Mouse (Mus musculus): ENCODE measurements at regions not wholly inside any gene's neighbourhood (a gene's known extent, or its start where the extent isn't known, plus 50 kb on each side); places are given as distances from the start of the nearest gene placed in this dataset.

GRCm38 (mm10) chr14:99713069-99713830 lies 414.8 kb downstream of the Klf5 start:
- Histone ChIP-seq H3K27me3 (ENCODE audit: control insufficient read depth, insufficient read depth, low read length) (no peaks in the 10 kb centered on the region), H3K36me3 (ENCODE audit: control insufficient read depth, insufficient read depth, low read length) (no peaks in the 10 kb centered on the region), H3K9me3 (ENCODE audit: control insufficient read depth, low read length) (no peaks in the 10 kb centered on the region), H3K27ac (replicated peaks; ENCODE audit: low read depth, low read length) (no peak overlapping the region), H3K4me2 (ENCODE audit: low read length) (no peak overlapping the region), H3K9ac (replicated peaks; ENCODE audit: low read length) (no peak overlapping the region), H3K4me3 (replicated peaks; ENCODE audit: low read depth, low read length) (no peak overlapping the region), H3K4me1 (ENCODE audit: control insufficient read depth, insufficient read depth, low read length) (no peaks in the 10 kb centered on the region)
- 90% methylated on average over 8 of the region's 8 CpGs for WGBS
- ATAC-seq (ENCODE audit: low FRiP score, low TSS enrichment): no peak
- no peak for DNase-seq

- H3K4me1 ChIP-seq (ENCODE audit: control insufficient read depth, insufficient read depth, low read length): no peaks in the 10 kb centered on the region
- no peaks in the 10 kb centered on the region for H3K36me3 ChIP-seq (ENCODE audit: control insufficient read depth, insufficient read depth, low read length)
- no peak for ATAC-seq (ENCODE audit: low FRiP score, low TSS enrichment)
- no peaks in the 10 kb centered on the region for H3K27me3 ChIP-seq (ENCODE audit: control insufficient read depth, insufficient read depth, low read length)
- H3K9ac ChIP-seq (replicated peaks; ENCODE audit: low read length): no peak overlapping the region
- no peak overlapping the region for H3K4me3 ChIP-seq (replicated peaks; ENCODE audit: low read depth, low read length)
- no peak overlapping the region for H3K4me2 ChIP-seq (ENCODE audit: low read length)
- no peak for DNase-seq
- no peaks in the 10 kb centered on the region for H3K9me3 ChIP-seq (ENCODE audit: control insufficient read depth, low read length)
- no peak overlapping the region for H3K27ac ChIP-seq (replicated peaks; ENCODE audit: low read depth, low read length)
- WGBS: 80% methylated on average over 7 of the region's 7 CpGs
Observed at GRCm38 (mm10) chr14:99733474-99734199, 435.1 kb downstream of the Klf5 start.

GRCm38 (mm10) chr14:99734200-99734567 lies 435.7 kb downstream of the Klf5 start:
- Histone ChIP-seq H3K4me2 (ENCODE audit: low read length) (no peak overlapping the region), H3K9ac (replicated peaks; ENCODE audit: low read length) (no peak overlapping the region), H3K9me3 (ENCODE audit: control insufficient read depth, low read length) (no peaks in the 10 kb centered on the region), H3K27ac (replicated peaks; ENCODE audit: low read depth, low read length) (no peak overlapping the region), H3K27me3 (ENCODE audit: control insufficient read depth, insufficient read depth, low read length) (no peaks in the 10 kb centered on the region), H3K4me1 (ENCODE audit: control insufficient read depth, insufficient read depth, low read length) (no peaks in the 10 kb centered on the region), H3K4me3 (replicated peaks; ENCODE audit: low read depth, low read length) (no peak overlapping the region), H3K36me3 (ENCODE audit: control insufficient read depth, insufficient read depth, low read length) (no peaks in the 10 kb centered on the region)
- ATAC-seq (ENCODE audit: low FRiP score, low TSS enrichment) (no peak), DNase-seq (no peak)
- 87% methylated on average over 7 of the region's 7 CpGs for WGBS

GRCm38 (mm10) chr14:99743625-99744297 lies 445.3 kb downstream of the Klf5 start:
- H3K4me2 ChIP-seq (ENCODE audit: low read length): no peak overlapping the region
- WGBS: 91% methylated on average over 17 of the region's 17 CpGs
- H3K27me3 ChIP-seq (ENCODE audit: control insufficient read depth, insufficient read depth, low read length): no peaks in the 10 kb centered on the region
- H3K36me3 ChIP-seq (ENCODE audit: control insufficient read depth, insufficient read depth, low read length): no peaks in the 10 kb centered on the region
- no peak overlapping the region for H3K9ac ChIP-seq (replicated peaks; ENCODE audit: low read length)
- no peak for ATAC-seq (ENCODE audit: low FRiP score, low TSS enrichment)
- no peak overlapping the region for H3K4me3 ChIP-seq (replicated peaks; ENCODE audit: low read depth, low read length)
- H3K9me3 ChIP-seq (ENCODE audit: control insufficient read depth, low read length): no peaks in the 10 kb centered on the region
- no peak overlapping the region for H3K27ac ChIP-seq (replicated peaks; ENCODE audit: low read depth, low read length)
- peaks cover 10% of the 10 kb centered on the region; the same call in 1 of the 2 replicates for H3K4me1 ChIP-seq (ENCODE audit: control insufficient read depth, insufficient read depth, low read length)
- no peak for DNase-seq

- no peak overlapping the region for H3K9ac ChIP-seq (replicated peaks; ENCODE audit: low read length)
- no peak overlapping the region for H3K27ac ChIP-seq (replicated peaks; ENCODE audit: low read depth, low read length)
- no peaks in the 10 kb centered on the region for H3K36me3 ChIP-seq (ENCODE audit: control insufficient read depth, insufficient read depth, low read length)
- ATAC-seq (ENCODE audit: low FRiP score, low TSS enrichment) (no peak), DNase-seq (peak; percentile 38)
- peaks cover 24% of the 10 kb centered on the region for H3K4me1 ChIP-seq (ENCODE audit: control insufficient read depth, insufficient read depth, low read length)
- WGBS: 88% methylated on average over 7 of the region's 7 CpGs
- H3K9me3 ChIP-seq (ENCODE audit: control insufficient read depth, low read length): no peaks in the 10 kb centered on the region
- H3K27me3 ChIP-seq (ENCODE audit: control insufficient read depth, insufficient read depth, low read length): no peaks in the 10 kb centered on the region
- H3K4me2 ChIP-seq (ENCODE audit: low read length): no peak overlapping the region
- H3K4me3 ChIP-seq (replicated peaks; ENCODE audit: low read depth, low read length): no peak overlapping the region
Observed at GRCm38 (mm10) chr14:99745209-99745608, 446.7 kb downstream of the Klf5 start.

GRCm38 (mm10) chr14:99748166-99748565 lies 449.7 kb downstream of the Klf5 start:
- H3K27ac ChIP-seq (replicated peaks; ENCODE audit: low read depth, low read length): 0 out of 2 replicates have a peak overlapping the region, but pooled peaks have one; percentile 38
- DNase-seq (peak; percentile 60), ATAC-seq (ENCODE audit: low FRiP score, low TSS enrichment) (peak; percentile 32; the same call in 1 of the 2 replicates)
- H3K9ac ChIP-seq (replicated peaks; ENCODE audit: low read length): no peak overlapping the region
- H3K9me3 ChIP-seq (ENCODE audit: control insufficient read depth, low read length): no peaks in the 10 kb centered on the region
- no peaks in the 10 kb centered on the region for H3K27me3 ChIP-seq (ENCODE audit: control insufficient read depth, insufficient read depth, low read length)
- 51% methylated on average over 17 of the region's 17 CpGs for WGBS
- no peak overlapping the region for H3K4me3 ChIP-seq (replicated peaks; ENCODE audit: low read depth, low read length)
- H3K4me2 ChIP-seq (ENCODE audit: low read length): 0 out of 2 replicates have a peak overlapping the region, but pooled peaks have one; percentile 21
- no peaks in the 10 kb centered on the region for H3K36me3 ChIP-seq (ENCODE audit: control insufficient read depth, insufficient read depth, low read length)
- H3K4me1 ChIP-seq (ENCODE audit: control insufficient read depth, insufficient read depth, low read length): peaks cover 24% of the 10 kb centered on the region

GRCm38 (mm10) chr14:99749308-99750305 lies 451.1 kb downstream of the Klf5 start:
- H3K4me2 ChIP-seq (ENCODE audit: low read length): 0 out of 2 replicates have a peak overlapping the region, but pooled peaks have one; percentile 15
- H3K27ac ChIP-seq (replicated peaks; ENCODE audit: low read depth, low read length): peak overlapping the region; percentile 53; the same call in 1 of the 2 replicates
- no peaks in the 10 kb centered on the region for H3K27me3 ChIP-seq (ENCODE audit: control insufficient read depth, insufficient read depth, low read length)
- H3K9me3 ChIP-seq (ENCODE audit: control insufficient read depth, low read length): no peaks in the 10 kb centered on the region
- DNase-seq: peak; percentile 62
- H3K4me3 ChIP-seq (replicated peaks; ENCODE audit: low read depth, low read length): no peak overlapping the region
- no peaks in the 10 kb centered on the region for H3K36me3 ChIP-seq (ENCODE audit: control insufficient read depth, insufficient read depth, low read length)
- WGBS: 22% methylated on average over 12 of the region's 12 CpGs
- ATAC-seq (ENCODE audit: low FRiP score, low TSS enrichment): peak; percentile 51; the same call in 1 of the 2 replicates
- H3K9ac ChIP-seq (replicated peaks; ENCODE audit: low read length): no peak overlapping the region
- peaks cover 24% of the 10 kb centered on the region for H3K4me1 ChIP-seq (ENCODE audit: control insufficient read depth, insufficient read depth, low read length)

- Histone ChIP-seq H3K9me3 (ENCODE audit: control insufficient read depth, low read length) (no peaks in the 10 kb centered on the region), H3K36me3 (ENCODE audit: control insufficient read depth, insufficient read depth, low read length) (no peaks in the 10 kb centered on the region), H3K4me1 (ENCODE audit: control insufficient read depth, insufficient read depth, low read length) (no peaks in the 10 kb centered on the region), H3K9ac (replicated peaks; ENCODE audit: low read length) (no peak overlapping the region), H3K27me3 (ENCODE audit: control insufficient read depth, insufficient read depth, low read length) (no peaks in the 10 kb centered on the region), H3K4me2 (ENCODE audit: low read length) (no peak overlapping the region), H3K4me3 (replicated peaks; ENCODE audit: low read depth, low read length) (no peak overlapping the region), H3K27ac (replicated peaks; ENCODE audit: low read depth, low read length) (no peak overlapping the region)
- ATAC-seq (ENCODE audit: low FRiP score, low TSS enrichment) (no peak), DNase-seq (no peak)
- 73% methylated on average over 5 of the region's 5 CpGs for WGBS
Observed at GRCm38 (mm10) chr14:99758045-99758444, 459.6 kb downstream of the Klf5 start.

Measured in midbrain, embryonic 14.5 days (tissue).